Mouse (Mus musculus) heart, embryonic 10.5 days (tissue): ENCODE measurements at regions not wholly inside any gene's neighbourhood (a gene's known extent, or its start where the extent isn't known, plus 50 kb on each side); places are given as distances from the start of the nearest gene placed in this dataset.

ENCODE experiments used
- DNase-seq: peaks from one replicate; pipeline ENCODE4 v3.0.0-alpha.2; 2017; ENCODE audit warnings: low spot score
- H3K27ac ChIP-seq: fragments of 300-500 bp; sonication (generic); 2 replicates; pipeline ENCODE4 v1.5.1; 2016; ENCODE audit warnings: mild to moderate bottlenecking
- H3K27me3 ChIP-seq: fragments of 300-500 bp; sonication (generic); 2 replicates; pipeline ENCODE4 v1.6.1; 2016; ENCODE audit warnings: mild to moderate bottlenecking; ENCODE audit not compliant: poor library complexity, insufficient read depth, severe bottlenecking
- H3K36me3 ChIP-seq: fragments of 300-500 bp; sonication (generic); 2 replicates; pipeline ENCODE4 v1.6.1; 2016; ENCODE audit warnings: mild to moderate bottlenecking, moderate library complexity
- H3K4me1 ChIP-seq: fragments of 300-500 bp; sonication (generic); 2 replicates; pipeline ENCODE4 v1.6.1; 2016; ENCODE audit warnings: mild to moderate bottlenecking
- H3K4me3 ChIP-seq: fragments of 300-500 bp; sonication (generic); 2 replicates; pipeline ENCODE4 v1.5.1; 2016; ENCODE audit warnings: mild to moderate bottlenecking, moderate library complexity
- H3K9me3 ChIP-seq: fragments of 300-500 bp; sonication (generic); 2 replicates; pipeline ENCODE4 v1.6.1; 2016; ENCODE audit warnings: mild to moderate bottlenecking, moderate library complexity
- WGBS: fragments of 180-500 bp; shearing (Covaris S2); methylation state at CpG from one replicate; pipeline ENCODE4 v1.1.7; 2016; 5-methylcytosine and 5-hydroxymethylcytosine counted together

- Histone ChIP-seq H3K4me1 (peaks cover 36% of the 10 kb centered on the region), H3K4me3 (no peak overlapping the region), H3K36me3 (no peaks in the 10 kb centered on the region), H3K27ac (peak overlapping the region; percentile 32; the same call in 1 of the 2 replicates), H3K27me3 (peaks cover 22% of the 10 kb centered on the region; the same call in 1 of the 2 replicates), H3K9me3 (no peaks in the 10 kb centered on the region)
- DNase-seq = no peak
- WGBS = 54% methylated on average over 3 of the region's 3 CpGs
Observed at GRCm38 (mm10) chr12:8864830-8865229, 56.6 kb upstream of the Laptm4a start.

GRCm38 (mm10) chr12:8865250-8865649 lies 56.2 kb upstream of the Laptm4a start:
- Histone ChIP-seq H3K4me3 (no peak overlapping the region), H3K27ac (no peak overlapping the region), H3K9me3 (no peaks in the 10 kb centered on the region), H3K4me1 (peaks cover 32% of the 10 kb centered on the region), H3K36me3 (no peaks in the 10 kb centered on the region), H3K27me3 (peaks cover 22% of the 10 kb centered on the region; the same call in 1 of the 2 replicates)
- no peak for DNase-seq
- 23% methylated on average over 1 of the region's 1 CpGs for WGBS

GRCm38 (mm10) chr12:8867104-8867503 lies 54.4 kb upstream of the Laptm4a start:
- H3K36me3 ChIP-seq = no peaks in the 10 kb centered on the region
- no peak for DNase-seq
- no peak overlapping the region for H3K4me3 ChIP-seq
- 16% methylated on average over 1 of the region's 1 CpGs for WGBS
- no peak overlapping the region for H3K27ac ChIP-seq
- no peaks in the 10 kb centered on the region for H3K9me3 ChIP-seq
- peaks cover 12% of the 10 kb centered on the region; the same call in 1 of the 2 replicates for H3K27me3 ChIP-seq
- H3K4me1 ChIP-seq = peaks cover 24% of the 10 kb centered on the region

GRCm38 (mm10) chr12:8868690-8869089 lies 52.8 kb upstream of the Laptm4a start:
- no peaks in the 10 kb centered on the region for H3K27me3 ChIP-seq
- no peak overlapping the region for H3K4me3 ChIP-seq
- no peaks in the 10 kb centered on the region for H3K9me3 ChIP-seq
- WGBS = 54% methylated on average over 6 of the region's 6 CpGs
- no peaks in the 10 kb centered on the region for H3K36me3 ChIP-seq
- DNase-seq = no peak
- no peak overlapping the region for H3K27ac ChIP-seq
- H3K4me1 ChIP-seq = peaks cover 24% of the 10 kb centered on the region

GRCm38 (mm10) chr12:8869190-8869589 lies 52.3 kb upstream of the Laptm4a start:
- Histone ChIP-seq H3K4me3 (no peak overlapping the region), H3K27ac (no peak overlapping the region), H3K4me1 (peaks cover 21% of the 10 kb centered on the region), H3K36me3 (no peaks in the 10 kb centered on the region), H3K27me3 (no peaks in the 10 kb centered on the region), H3K9me3 (no peaks in the 10 kb centered on the region)
- no peak for DNase-seq
- WGBS = 18% methylated on average over 1 of the region's 1 CpGs
